Mouse (Mus musculus): ENCODE results near the gene Atp13a2. TPM values are rescaled to one million over a fixed set of nuclear protein-coding genes. Genes with fewer than 3 reads are reported as not detected.
A peak's percentile ranks its signal among the peaks of the same experiment; 100 is the strongest.

Atp13a2 gene
- total and polyA plus RNA-seq, 2 experiments from 2014 or later: 18.8 to 45.8 TPM

DNA sequence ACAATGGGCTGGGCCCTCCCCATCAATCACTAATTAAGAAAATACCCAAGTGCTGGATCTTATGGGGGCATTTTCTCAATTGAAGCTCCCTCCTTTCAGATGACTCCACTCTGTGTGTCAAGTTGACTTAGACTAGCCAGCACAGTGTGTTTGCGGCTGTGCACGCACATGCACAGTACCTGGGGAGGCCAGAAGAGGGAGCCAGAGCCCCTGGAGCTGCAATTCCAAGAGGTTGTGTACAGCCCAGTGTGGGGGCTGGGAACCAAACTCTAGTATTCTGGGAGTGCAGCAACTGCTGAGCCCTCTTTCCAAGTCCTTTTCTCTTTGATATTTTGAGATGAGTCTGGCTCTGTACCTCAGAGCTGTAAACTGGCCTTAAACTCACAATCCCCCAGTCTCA is 5.1 kb upstream of the Atp13a2 start:
- Histone ChIP-seq H3K4me1 (ENCODE audit: control insufficient read depth, insufficient read depth) (peaks cover 6% of the 10 kb centered on the region; the same call in 1 of the 2 replicates), H3K9ac (replicated peaks; ENCODE audit: low read depth, low read length) (no peak overlapping the region), H3K9me3 (replicated peaks; ENCODE audit: control insufficient read depth, low read length) (no peaks in the 10 kb centered on the region), H3K4me2 (ENCODE audit: low read depth, low read length) (no peak overlapping the region), H3K27ac (ENCODE audit: low read depth) (no peak overlapping the region), H3K36me3 (replicated peaks; ENCODE audit: control insufficient read depth, insufficient read depth, low read length) (peaks cover 32% of the 10 kb centered on the region), H3K4me3 (ENCODE audit: low read depth, low read length) (no peak overlapping the region), H3K27me3 (ENCODE audit: control insufficient read depth, insufficient read depth, low read length) (no peaks in the 10 kb centered on the region)
- no peak for TF ChIP-seq EP300 (IDR thresholded peaks at IDR 0.05; ENCODE audit: low read depth)
- 0 out of 2 replicates have a peak, but pooled peaks have one; percentile 3 for TF ChIP-seq CTCF (IDR thresholded peaks at IDR 0.05; ENCODE audit: low read depth)
- DNase-seq (ENCODE audit: low spot score) (no peak), ATAC-seq (ENCODE audit: insufficient read depth, low read depth) (no peak)
- 94% methylated on average over 2 of the region's 2 CpGs for WGBS

DNA sequence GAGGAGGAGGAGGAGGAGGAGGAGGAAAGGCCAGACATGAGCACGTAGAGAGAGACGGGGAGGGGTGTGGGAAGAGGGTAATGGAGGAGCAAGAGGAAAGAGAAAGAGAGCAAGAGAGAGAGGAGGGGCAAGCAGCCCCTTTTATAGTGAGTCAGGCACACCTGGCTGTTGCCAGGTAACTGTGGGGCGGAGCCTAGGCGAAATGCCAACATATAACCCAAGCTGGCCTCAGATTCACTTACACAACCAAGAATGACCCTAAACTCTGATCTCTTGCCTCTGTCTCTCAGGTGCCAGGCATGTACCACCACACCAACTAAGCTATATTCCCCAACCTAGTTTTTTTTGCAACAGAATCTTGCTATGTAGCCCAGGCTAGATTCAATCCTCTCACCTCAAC is 3.9 kb upstream of the Atp13a2 start:
- DNase-seq (ENCODE audit: low spot score) (no peak), ATAC-seq (ENCODE audit: insufficient read depth, low read depth) (no peak)
- H3K4me1 ChIP-seq (ENCODE audit: control insufficient read depth, insufficient read depth): peaks cover 12% of the 10 kb centered on the region
- no peak overlapping the region for H3K4me3 ChIP-seq (ENCODE audit: low read depth, low read length)
- peaks cover 21% of the 10 kb centered on the region for H3K36me3 ChIP-seq (replicated peaks; ENCODE audit: control insufficient read depth, insufficient read depth, low read length)
- 52% methylated on average over 4 of the region's 4 CpGs for WGBS
- TF ChIP-seq EP300 (IDR thresholded peaks at IDR 0.05; ENCODE audit: low read depth): no peak
- no peak for TF ChIP-seq CTCF (IDR thresholded peaks at IDR 0.05; ENCODE audit: low read depth)
- no peak overlapping the region for H3K9ac ChIP-seq (replicated peaks; ENCODE audit: low read depth, low read length)
- no peaks in the 10 kb centered on the region for H3K27me3 ChIP-seq (ENCODE audit: control insufficient read depth, insufficient read depth, low read length)
- no peak overlapping the region for H3K4me2 ChIP-seq (ENCODE audit: low read depth, low read length)
- H3K27ac ChIP-seq (ENCODE audit: low read depth): no peak overlapping the region
- no peaks in the 10 kb centered on the region for H3K9me3 ChIP-seq (replicated peaks; ENCODE audit: control insufficient read depth, low read length)

DNA sequence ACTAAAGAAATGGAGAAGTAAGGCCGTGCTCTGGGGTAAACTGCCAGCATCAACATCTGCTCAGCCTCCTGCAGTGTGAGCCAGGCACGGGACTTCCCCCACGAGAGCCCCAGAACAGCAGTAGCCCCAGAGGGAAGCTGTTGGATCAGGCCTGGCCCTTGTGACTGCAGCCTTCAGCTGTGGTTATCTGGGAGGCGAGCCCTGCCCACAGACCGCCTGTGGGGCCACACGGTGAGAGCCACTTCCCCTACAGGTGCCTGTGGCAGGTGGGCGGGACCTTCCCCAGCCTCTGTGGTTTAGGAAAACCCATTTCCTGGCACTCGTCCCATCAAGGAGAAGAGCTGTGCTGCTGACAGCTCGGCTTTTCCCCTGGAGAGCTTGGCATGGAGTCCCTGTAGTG is 3.2 kb upstream of the Atp13a2 start:
- 7% methylated on average over 9 of the region's 9 CpGs for WGBS
- H3K4me2 ChIP-seq (ENCODE audit: low read depth, low read length): 0 out of 2 replicates have a peak overlapping the region, but pooled peaks have one; percentile 15
- peak; percentile 42; the same call in 1 of the 2 replicates for ATAC-seq (ENCODE audit: insufficient read depth, low read depth)
- no peak overlapping the region for H3K4me3 ChIP-seq (ENCODE audit: low read depth, low read length)
- TF ChIP-seq CTCF (IDR thresholded peaks at IDR 0.05; ENCODE audit: low read depth) (no peak), EP300 (IDR thresholded peaks at IDR 0.05; ENCODE audit: low read depth) (no peak)
- H3K27me3 ChIP-seq (ENCODE audit: control insufficient read depth, insufficient read depth, low read length): no peaks in the 10 kb centered on the region
- DNase-seq (ENCODE audit: low spot score): peak; percentile 44
- H3K36me3 ChIP-seq (replicated peaks; ENCODE audit: control insufficient read depth, insufficient read depth, low read length): peaks cover 15% of the 10 kb centered on the region
- no peaks in the 10 kb centered on the region for H3K9me3 ChIP-seq (replicated peaks; ENCODE audit: control insufficient read depth, low read length)
- H3K9ac ChIP-seq (replicated peaks; ENCODE audit: low read depth, low read length): no peak overlapping the region
- H3K27ac ChIP-seq (ENCODE audit: low read depth): peak overlapping the region; percentile 5; the same call in 1 of the 2 replicates
- peaks cover 12% of the 10 kb centered on the region for H3K4me1 ChIP-seq (ENCODE audit: control insufficient read depth, insufficient read depth)

DNA sequence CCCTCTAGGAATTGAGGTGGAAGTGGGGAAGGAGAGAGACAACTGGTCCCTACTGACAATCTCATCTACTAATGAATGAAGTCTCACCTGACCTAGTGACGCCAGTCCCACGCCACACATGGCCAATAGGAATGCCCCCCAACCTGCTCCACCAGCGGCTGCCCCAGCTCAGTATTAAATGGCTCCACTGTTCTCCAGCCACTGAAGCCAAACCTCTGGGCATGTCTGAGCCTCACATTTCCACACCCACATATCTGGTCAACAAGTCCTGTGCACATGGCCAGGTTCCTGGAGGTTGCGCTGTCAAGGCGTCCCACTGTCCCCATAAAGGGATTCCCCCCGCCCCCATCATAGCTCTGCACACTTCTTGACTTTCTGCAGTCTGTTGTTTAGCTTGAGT is 2.1 kb upstream of the Atp13a2 start:
- Histone ChIP-seq H3K36me3 (replicated peaks; ENCODE audit: control insufficient read depth, insufficient read depth, low read length) (peaks cover 4% of the 10 kb centered on the region), H3K4me1 (ENCODE audit: control insufficient read depth, insufficient read depth) (peaks cover 12% of the 10 kb centered on the region), H3K27me3 (ENCODE audit: control insufficient read depth, insufficient read depth, low read length) (no peaks in the 10 kb centered on the region), H3K9me3 (replicated peaks; ENCODE audit: control insufficient read depth, low read length) (no peaks in the 10 kb centered on the region), H3K27ac (ENCODE audit: low read depth) (no peak overlapping the region), H3K9ac (replicated peaks; ENCODE audit: low read depth, low read length) (no peak overlapping the region), H3K4me2 (ENCODE audit: low read depth, low read length) (no peak overlapping the region), H3K4me3 (ENCODE audit: low read depth, low read length) (no peak overlapping the region)
- TF ChIP-seq CTCF (IDR thresholded peaks at IDR 0.05; ENCODE audit: low read depth) (no peak), EP300 (IDR thresholded peaks at IDR 0.05; ENCODE audit: low read depth) (no peak)
- WGBS: 85% methylated on average over 6 of the region's 6 CpGs
- no peak for DNase-seq (ENCODE audit: low spot score)
- no peak for ATAC-seq (ENCODE audit: insufficient read depth, low read depth)

DNA sequence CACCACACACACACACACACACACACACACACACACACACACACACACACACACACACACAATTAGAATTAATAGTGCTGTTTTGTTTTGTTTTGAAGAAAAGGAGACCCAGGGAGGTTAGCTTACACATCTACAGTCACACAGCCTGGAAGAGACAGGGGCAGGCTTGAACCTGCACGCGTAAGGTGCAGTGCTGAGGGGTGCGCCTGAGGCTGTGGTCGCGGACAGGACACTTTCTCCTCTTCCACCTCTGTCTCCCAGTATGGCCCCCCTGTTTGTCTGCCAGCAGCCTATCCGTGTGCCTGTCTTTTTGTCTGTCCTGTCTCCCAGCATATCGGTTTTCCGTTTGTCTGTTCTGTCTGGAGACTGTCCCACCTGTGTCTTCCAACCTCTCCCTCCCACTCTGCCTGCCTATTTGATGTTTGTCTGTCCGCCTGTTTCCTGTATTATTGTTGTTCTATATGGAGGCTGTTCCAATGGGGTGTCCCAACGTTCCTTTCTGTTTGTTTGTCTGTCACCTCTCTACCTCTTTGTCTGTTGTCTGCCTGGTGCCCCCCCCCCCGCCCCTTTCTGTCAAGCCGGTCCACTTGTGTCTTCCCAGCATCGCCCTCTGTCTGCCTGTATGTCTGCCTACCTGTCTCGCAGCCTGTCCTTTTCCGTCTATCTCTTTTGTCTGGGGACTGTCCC is 506 bp upstream of the Atp13a2 start:
- H3K27ac ChIP-seq (ENCODE audit: low read depth): no peak overlapping the region

More for the DNA sequence above, 506 bp upstream of the Atp13a2 start:
- H3K4me2 ChIP-seq (ENCODE audit: low read depth, low read length): peak overlapping the region; percentile 78
- TF ChIP-seq CTCF (IDR thresholded peaks at IDR 0.05; ENCODE audit: low read depth) (no peak), EP300 (IDR thresholded peaks at IDR 0.05; ENCODE audit: low read depth) (no peak)
- peak overlapping the region; percentile 77 for H3K4me3 ChIP-seq (ENCODE audit: low read depth, low read length)
- H3K4me1 ChIP-seq (ENCODE audit: control insufficient read depth, insufficient read depth): peaks cover 12% of the 10 kb centered on the region
- no peaks in the 10 kb centered on the region for H3K36me3 ChIP-seq (replicated peaks; ENCODE audit: control insufficient read depth, insufficient read depth, low read length)
- H3K9me3 ChIP-seq (replicated peaks; ENCODE audit: control insufficient read depth, low read length): no peaks in the 10 kb centered on the region
- no peaks in the 10 kb centered on the region for H3K27me3 ChIP-seq (ENCODE audit: control insufficient read depth, insufficient read depth, low read length)
- 28% methylated on average over 14 of the region's 15 CpGs for WGBS
- peak overlapping the region; percentile 73; the same call in 1 of the 2 replicates for H3K9ac ChIP-seq (replicated peaks; ENCODE audit: low read depth, low read length)
- no peak for DNase-seq (ENCODE audit: low spot score)
- ATAC-seq (ENCODE audit: insufficient read depth, low read depth): no peak
